Mouse (Mus musculus): ENCODE measurements at regions not wholly inside any gene's neighbourhood (a gene's known extent, or its start where the extent isn't known, plus 50 kb on each side); places are given as distances from the start of the nearest gene placed in this dataset.
A peak's percentile ranks its signal among the peaks of the same experiment; 100 is the strongest.

GRCm38 (mm10) chr13:60514806-60515205 is 86.9 kb upstream of the Dapk1 start:
- DNase-seq (ENCODE audit: low spot score) = no peak

- no peak for DNase-seq (ENCODE audit: low spot score)
Observed at GRCm38 (mm10) chr13:60518010-60518409, 83.7 kb upstream of the Dapk1 start.

- no peak for DNase-seq (ENCODE audit: low spot score)
Observed at GRCm38 (mm10) chr13:60519708-60520107, 82.0 kb upstream of the Dapk1 start.

- DNase-seq (ENCODE audit: low spot score) = peak; percentile 56
Observed at GRCm38 (mm10) chr13:60522719-60523450, 78.9 kb upstream of the Dapk1 start.

- DNase-seq (ENCODE audit: low spot score) = no peak
Observed at GRCm38 (mm10) chr13:60527806-60528205, 73.9 kb upstream of the Dapk1 start.

GRCm38 (mm10) chr13:60528819-60529218 is 72.9 kb upstream of the Dapk1 start:
- DNase-seq (ENCODE audit: low spot score) = no peak

GRCm38 (mm10) chr13:60529381-60530069 is 72.2 kb upstream of the Dapk1 start:
- DNase-seq (ENCODE audit: low spot score) = no peak

- DNase-seq (ENCODE audit: low spot score) = no peak
Observed at GRCm38 (mm10) chr13:60533871-60534427, 67.8 kb upstream of the Dapk1 start.

- no peak for DNase-seq (ENCODE audit: low spot score)
Observed at GRCm38 (mm10) chr13:60534501-60534900, 67.2 kb upstream of the Dapk1 start.

- DNase-seq (ENCODE audit: low spot score) = no peak
Observed at GRCm38 (mm10) chr13:60535045-60535444, 66.7 kb upstream of the Dapk1 start.

- DNase-seq (ENCODE audit: low spot score) = no peak
Observed at GRCm38 (mm10) chr13:60536725-60537124, 65.0 kb upstream of the Dapk1 start.

GRCm38 (mm10) chr13:60538110-60538509 is 63.6 kb upstream of the Dapk1 start:
- no peak for DNase-seq (ENCODE audit: low spot score)

GRCm38 (mm10) chr13:60541165-60541564 is 60.6 kb upstream of the Dapk1 start:
- DNase-seq (ENCODE audit: low spot score) = no peak

GRCm38 (mm10) chr13:60544363-60544762 is 57.4 kb upstream of the Dapk1 start:
- no peak for DNase-seq (ENCODE audit: low spot score)

GRCm38 (mm10) chr13:60545999-60546733 is 55.6 kb upstream of the Dapk1 start:
- DNase-seq (ENCODE audit: low spot score) = no peak

Measured in left cerebral cortex, adult 11 months (tissue).